Mouse (Mus musculus): ENCODE data around the gene Aldh16a1. TPM values are rescaled to one million over a fixed set of nuclear protein-coding genes. Genes with fewer than 3 reads are reported as not detected.
"Not testable (repeated sequence)": the region's sequence is repeated elsewhere in the genome, so short reads cannot be mapped to it uniquely, and the experiment has no call there.

Gene Aldh16a1
- polyA plus RNA-seq, 1 experiment from 2014 or later, result 69.3 TPM

GRCm38 (mm10) chr7:45121404-45121803 is 33.0 kb downstream of the Aldh16a1 start:
- 68% methylated on average over 8 of the region's 8 CpGs for WGBS
- H3K27ac ChIP-seq, result peak overlapping the region; percentile 60
- no peaks in the 10 kb centered on the region for H3K27me3 ChIP-seq
- 0 out of 2 replicates have a peak overlapping the region, but pooled peaks have one; percentile 90 for H3K4me3 ChIP-seq (replicated peaks)
- peak overlapping the region; percentile 14 for H3K4me2 ChIP-seq
- peaks cover 64% of the 10 kb centered on the region for H3K36me3 ChIP-seq
- ATAC-seq (replicated peaks; ENCODE audit: low FRiP score), result no peak
- peaks cover 54% of the 10 kb centered on the region for H3K4me1 ChIP-seq
- peak overlapping the region; percentile 23 for H3K9ac ChIP-seq
- no peaks in the 10 kb centered on the region for H3K9me3 ChIP-seq (replicated peaks)

DNA sequence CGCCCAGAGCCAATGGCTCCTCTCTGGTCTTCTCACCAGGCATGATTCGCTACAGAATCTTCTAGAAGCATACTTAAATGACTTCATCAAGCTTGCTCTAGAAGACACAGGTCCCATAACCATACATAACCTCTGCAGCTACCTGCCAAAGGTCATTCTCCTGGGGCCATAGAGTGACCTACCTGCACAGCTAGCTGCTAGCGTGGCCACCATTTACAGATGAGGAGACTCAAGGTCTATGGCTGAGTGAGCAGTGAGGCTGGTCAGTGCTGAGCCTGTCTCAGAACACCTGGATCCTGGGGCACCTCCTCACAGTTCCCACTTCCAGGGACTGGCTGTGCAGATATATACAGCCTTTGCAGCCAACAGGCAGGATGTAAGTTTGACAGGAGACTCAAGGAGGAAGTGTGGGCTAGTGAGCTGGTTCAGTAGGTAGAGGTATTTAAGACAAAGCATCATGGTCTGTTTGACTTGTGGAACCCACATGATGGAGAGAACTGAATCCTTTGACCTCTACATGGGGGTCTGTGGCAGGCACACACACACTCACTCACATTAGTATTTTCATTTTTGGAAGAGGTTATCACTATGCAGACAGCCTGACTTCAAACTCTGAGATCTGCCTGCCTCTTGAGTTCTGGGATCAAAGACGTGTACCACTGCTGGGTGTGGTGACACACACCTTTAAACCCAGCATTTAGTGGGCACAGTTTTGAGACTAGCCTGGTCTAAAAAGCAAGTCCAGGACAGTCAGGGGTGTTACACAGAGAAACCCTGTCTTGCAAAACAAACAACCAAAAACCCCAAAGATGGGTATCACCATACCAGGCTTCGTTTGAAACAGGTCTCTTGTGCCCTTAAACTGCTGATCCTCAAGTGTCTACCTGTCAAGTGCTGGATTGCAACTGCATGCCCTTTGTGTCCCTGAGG is 34.3 kb downstream of the Aldh16a1 start:
- Histone ChIP-seq H3K9me3 (replicated peaks) (no peaks in the 10 kb centered on the region), H3K9ac (0 out of 2 replicates have a peak overlapping the region, but pooled peaks have one; percentile 18), H3K4me2 (no peak overlapping the region), H3K4me3 (replicated peaks) (no peak overlapping the region), H3K27me3 (no peaks in the 10 kb centered on the region), H3K36me3 (peaks cover 50% of the 10 kb centered on the region), H3K4me1 (peaks cover 40% of the 10 kb centered on the region), H3K27ac (peak overlapping the region; percentile 60; the same call in 1 of the 2 replicates)
- no peak for ATAC-seq (replicated peaks; ENCODE audit: low FRiP score)
- WGBS, result 77% methylated on average over 5 of the region's 5 CpGs

DNA sequence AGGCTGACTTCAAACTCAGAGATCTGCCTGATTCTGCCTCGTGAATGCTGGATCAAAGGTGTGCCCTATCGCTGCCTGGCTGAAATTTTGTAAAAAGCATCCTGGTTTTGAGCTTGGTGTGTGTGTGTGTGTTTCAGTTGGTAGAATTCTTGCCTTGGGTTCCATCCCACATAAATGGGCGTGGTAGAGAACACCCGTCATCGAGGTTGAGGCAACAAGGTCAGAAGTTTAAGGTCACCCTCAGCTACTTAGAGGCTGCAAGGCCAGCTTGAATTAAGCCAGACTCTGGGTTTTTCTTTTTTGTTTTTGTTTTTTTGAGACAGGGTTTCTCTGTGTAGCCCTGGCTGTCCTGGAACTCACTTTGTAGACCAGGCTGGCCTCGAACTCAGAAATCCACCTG is 36.0 kb downstream of the Aldh16a1 start:
- WGBS, result 79% methylated on average over 6 of the region's 6 CpGs

GRCm38 (mm10) chr7:45117566-45117965 is 36.8 kb downstream of the Aldh16a1 start:
- no peaks in the 10 kb centered on the region for H3K9me3 ChIP-seq (replicated peaks)
- WGBS, result 67% methylated on average over 8 of the region's 8 CpGs
- ATAC-seq (replicated peaks; ENCODE audit: low FRiP score), result no peak
- H3K4me1 ChIP-seq, result peaks cover 26% of the 10 kb centered on the region
- H3K9ac ChIP-seq, result no peak overlapping the region
- no peak overlapping the region for H3K4me3 ChIP-seq (replicated peaks)
- no peak overlapping the region for H3K4me2 ChIP-seq
- no peaks in the 10 kb centered on the region for H3K27me3 ChIP-seq
- peak overlapping the region; percentile 47 for H3K27ac ChIP-seq
- H3K36me3 ChIP-seq, result peaks cover 39% of the 10 kb centered on the region

More for the DNA sequence above, 36.0 kb downstream of the Aldh16a1 start:
- ATAC-seq (replicated peaks; ENCODE audit: low FRiP score), result no peak
- Histone ChIP-seq H3K27me3 (no peaks in the 10 kb centered on the region), H3K9ac (no peak overlapping the region), H3K27ac (peak overlapping the region; percentile 47), H3K4me2 (no peak overlapping the region), H3K4me1 (peaks cover 33% of the 10 kb centered on the region), H3K4me3 (replicated peaks) (no peak overlapping the region), H3K36me3 (peaks cover 46% of the 10 kb centered on the region), H3K9me3 (replicated peaks) (no peaks in the 10 kb centered on the region)

GRCm38 (mm10) chr7:45113476-45113875 is 40.9 kb downstream of the Aldh16a1 start:
- 72% methylated on average over 2 of the region's 2 CpGs for WGBS

DNA sequence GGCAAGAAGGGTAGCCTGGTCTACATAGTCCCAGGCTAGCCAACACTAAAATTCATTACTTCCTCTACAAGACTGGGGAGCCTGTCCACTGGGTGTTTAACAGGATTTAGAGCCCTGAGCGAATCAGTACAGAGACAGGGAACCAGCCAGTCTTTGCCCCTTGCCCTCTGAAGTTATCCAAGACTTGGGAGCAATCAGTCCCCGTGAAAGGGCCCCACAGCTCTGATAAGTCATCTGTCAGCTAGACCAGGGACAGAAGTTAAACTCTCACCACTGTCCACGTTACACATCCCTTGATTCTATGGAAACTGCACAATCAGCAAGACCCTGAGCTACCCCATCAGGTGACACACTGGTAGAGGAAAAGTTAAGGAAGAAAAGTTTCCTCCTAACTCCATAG is 41.9 kb downstream of the Aldh16a1 start:
- no peak for ATAC-seq (replicated peaks; ENCODE audit: low FRiP score)

More at GRCm38 (mm10) chr7:45113476-45113875, 40.9 kb downstream of the Aldh16a1 start:
- H3K4me1 ChIP-seq, result peaks cover 11% of the 10 kb centered on the region
- H3K27ac ChIP-seq, result no peak overlapping the region
- H3K9ac ChIP-seq, result no peak overlapping the region
- no peak overlapping the region for H3K4me3 ChIP-seq (replicated peaks)
- no peaks in the 10 kb centered on the region; the same call in 1 of the 2 replicates for H3K36me3 ChIP-seq
- no peaks in the 10 kb centered on the region for H3K9me3 ChIP-seq (replicated peaks)
- no peaks in the 10 kb centered on the region for H3K27me3 ChIP-seq
- H3K4me2 ChIP-seq, result no peak overlapping the region
- no peak for ATAC-seq (replicated peaks; ENCODE audit: low FRiP score)

DNA sequence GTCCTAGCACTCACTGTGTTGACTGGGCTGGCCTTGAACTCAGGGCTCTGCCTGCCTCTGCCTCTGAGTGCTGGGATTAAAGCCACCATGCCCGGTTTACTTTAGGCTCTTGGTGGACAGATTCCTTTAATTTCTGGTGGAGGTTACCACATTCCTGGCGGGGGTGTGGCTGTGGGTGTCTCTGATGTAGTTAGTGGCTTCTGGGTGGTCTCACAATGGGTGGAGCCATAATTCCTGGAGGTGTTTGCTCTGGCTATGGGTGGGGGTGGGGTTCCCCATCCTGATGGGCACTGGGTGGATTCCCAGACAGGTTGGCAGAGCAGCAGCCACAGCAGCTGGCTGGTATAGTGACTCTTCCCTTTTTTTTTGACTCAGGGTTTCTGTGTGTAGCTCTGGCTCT is 42.4 kb downstream of the Aldh16a1 start:
- no peak overlapping the region for H3K4me3 ChIP-seq (replicated peaks)
- H3K36me3 ChIP-seq, result no peaks in the 10 kb centered on the region
- no peak overlapping the region for H3K9ac ChIP-seq
- H3K27ac ChIP-seq, result no peak overlapping the region
- no peak overlapping the region for H3K4me2 ChIP-seq
- H3K4me1 ChIP-seq, result peaks cover under 1% of the 10 kb centered on the region; the same call in 1 of the 2 replicates
- H3K27me3 ChIP-seq, result no peaks in the 10 kb centered on the region
- ATAC-seq (replicated peaks; ENCODE audit: low FRiP score), result no peak
- 60% methylated on average over 2 of the region's 2 CpGs for WGBS
- no peaks in the 10 kb centered on the region for H3K9me3 ChIP-seq (replicated peaks)

More for the DNA sequence above, 41.9 kb downstream of the Aldh16a1 start:
- 33% methylated on average over 3 of the region's 3 CpGs for WGBS
- Histone ChIP-seq H3K4me1 (peaks cover 6% of the 10 kb centered on the region), H3K27me3 (no peaks in the 10 kb centered on the region), H3K9me3 (replicated peaks) (no peaks in the 10 kb centered on the region), H3K27ac (no peak overlapping the region), H3K4me3 (replicated peaks) (no peak overlapping the region), H3K36me3 (no peaks in the 10 kb centered on the region), H3K9ac (no peak overlapping the region), H3K4me2 (no peak overlapping the region)

DNA sequence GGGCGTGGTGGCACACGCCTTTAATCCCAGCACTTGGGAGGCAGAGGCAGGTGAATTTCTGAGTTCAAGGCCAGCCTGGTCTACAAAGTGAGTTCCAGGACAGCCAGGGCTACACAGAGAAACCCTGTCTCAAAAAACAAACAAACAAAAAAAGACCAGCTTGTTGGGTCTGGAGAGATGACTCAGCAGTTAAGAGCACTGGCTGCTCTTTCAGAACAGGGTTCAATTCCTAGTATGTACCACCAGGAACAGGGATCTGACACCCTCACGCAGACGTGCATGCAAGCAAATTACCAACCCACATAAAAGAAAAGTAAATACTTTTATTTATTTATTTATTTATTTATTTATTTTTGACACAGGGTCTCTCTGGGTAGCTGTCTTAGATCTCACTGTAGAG is 44.3 kb downstream of the Aldh16a1 start:
- H3K27ac ChIP-seq; H3K4me1 ChIP-seq; H3K9ac ChIP-seq; H3K27me3 ChIP-seq; H3K9me3 ChIP-seq (replicated peaks); H3K4me2 ChIP-seq; ATAC-seq (replicated peaks; ENCODE audit: low FRiP score); H3K4me3 ChIP-seq (replicated peaks); H3K36me3 ChIP-seq: not testable (repeated sequence)
- 92% methylated on average over 4 of the region's 4 CpGs for WGBS

GRCm38 (mm10) chr7:45107052-45107645 is 47.2 kb downstream of the Aldh16a1 start:
- Histone ChIP-seq H3K27ac (no peak overlapping the region), H3K27me3 (no peaks in the 10 kb centered on the region), H3K4me2 (no peak overlapping the region), H3K9ac (no peak overlapping the region), H3K4me3 (replicated peaks) (no peak overlapping the region), H3K36me3 (no peaks in the 10 kb centered on the region), H3K9me3 (replicated peaks) (no peaks in the 10 kb centered on the region), H3K4me1 (peaks cover 32% of the 10 kb centered on the region)
- no peak for ATAC-seq (replicated peaks; ENCODE audit: low FRiP score)
- 71% methylated on average over 5 of the region's 5 CpGs for WGBS

DNA sequence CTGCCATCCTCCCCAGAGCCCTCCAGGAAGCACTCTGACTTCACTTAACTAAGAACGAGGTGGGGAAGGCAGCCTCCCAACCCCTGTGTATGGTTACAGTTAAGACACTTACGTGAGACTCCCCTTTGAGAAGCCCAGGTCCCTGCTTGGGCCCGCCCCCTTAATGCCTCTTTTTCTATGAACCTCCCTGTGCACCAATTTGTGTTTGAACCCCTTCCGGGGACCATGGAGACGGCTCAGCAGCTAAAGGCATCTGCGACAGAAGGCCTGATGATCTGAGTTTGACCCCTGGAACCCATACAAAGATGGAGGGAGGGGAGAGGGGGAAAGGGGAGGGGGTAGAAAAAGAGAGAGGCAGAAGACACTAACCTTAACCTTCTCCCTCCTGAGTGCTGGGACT is 47.9 kb downstream of the Aldh16a1 start:
- no peak for ATAC-seq (replicated peaks; ENCODE audit: low FRiP score)
- Histone ChIP-seq H3K4me2 (no peak overlapping the region), H3K4me3 (replicated peaks) (no peak overlapping the region), H3K27ac (no peak overlapping the region), H3K27me3 (no peaks in the 10 kb centered on the region), H3K4me1 (peaks cover 38% of the 10 kb centered on the region), H3K36me3 (no peaks in the 10 kb centered on the region), H3K9ac (no peak overlapping the region), H3K9me3 (replicated peaks) (no peaks in the 10 kb centered on the region)
- WGBS, result 60% methylated on average over 6 of the region's 6 CpGs

DNA sequence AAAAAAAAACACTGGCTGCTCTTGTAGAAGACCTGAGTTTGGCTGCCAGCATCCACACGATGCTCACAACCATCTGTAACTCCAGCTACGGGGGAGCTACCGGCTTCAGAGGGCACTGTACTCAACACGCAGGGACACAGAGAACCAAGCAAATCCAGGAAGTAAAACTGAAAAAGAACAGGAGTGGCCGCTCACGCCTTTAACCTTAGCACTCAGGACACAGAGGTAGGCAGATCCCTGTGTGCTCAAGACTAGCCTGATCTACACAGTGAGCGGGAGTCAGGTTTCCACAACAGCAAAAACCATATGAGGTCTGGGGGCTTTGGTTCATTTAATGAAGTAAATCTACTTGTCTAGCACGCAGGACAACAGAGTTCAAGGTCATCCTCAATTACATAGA is 48.9 kb downstream of the Aldh16a1 start:
- Histone ChIP-seq H3K27me3 (no peaks in the 10 kb centered on the region), H3K36me3 (no peaks in the 10 kb centered on the region), H3K4me2 (no peak overlapping the region), H3K9me3 (replicated peaks) (no peaks in the 10 kb centered on the region), H3K4me3 (replicated peaks) (no peak overlapping the region), H3K4me1 (peaks cover 38% of the 10 kb centered on the region), H3K27ac (no peak overlapping the region; the same call in 1 of the 2 replicates), H3K9ac (no peak overlapping the region)
- ATAC-seq (replicated peaks; ENCODE audit: low FRiP score), result no peak
- WGBS, result 61% methylated on average over 8 of the region's 8 CpGs

GRCm38 (mm10) chr7:45104941-45105340 is 49.4 kb downstream of the Aldh16a1 start:
- Histone ChIP-seq H3K4me3 (replicated peaks) (no peak overlapping the region), H3K27me3 (no peaks in the 10 kb centered on the region), H3K9me3 (replicated peaks) (no peaks in the 10 kb centered on the region), H3K27ac (no peak overlapping the region), H3K36me3 (no peaks in the 10 kb centered on the region), H3K4me1 (peaks cover 38% of the 10 kb centered on the region), H3K4me2 (no peak overlapping the region), H3K9ac (no peak overlapping the region)
- ATAC-seq (replicated peaks; ENCODE audit: low FRiP score), result no peak
- 77% methylated on average over 5 of the region's 5 CpGs for WGBS
